Mouse (Mus musculus) heart, postnatal 0 days (tissue): ENCODE results near the gene Opn4. TPM values are rescaled to one million over a fixed set of nuclear protein-coding genes. Genes with fewer than 3 reads are reported as not detected.

Experiments
- ATAC-seq: fragments of 200-750 bp; cut with Nextera tagmentation; 2 replicates; pipeline ENCODE4 v1.8.0; 2017; ENCODE audit warnings: low read depth, moderate number of reproducible peaks, moderate library complexity; ENCODE audit not compliant: insufficient read depth
- DNase-seq: peaks from one replicate; pipeline ENCODE4 v3.0.0-alpha.2; 2016; ENCODE audit warnings: low spot score
- H3K27ac ChIP-seq: fragments of 300-500 bp; sonication (generic); 2 replicates; pipeline ENCODE4 v1.5.1; 2014; ENCODE audit warnings: low read depth, mild to moderate bottlenecking
- H3K27me3 ChIP-seq: fragments of 300-500 bp; sonication (generic); 2 replicates; pipeline ENCODE4 v1.6.1; 2014; ENCODE audit warnings: low read length, mixed read lengths; ENCODE audit not compliant: control insufficient read depth, insufficient read depth
- H3K36me3 ChIP-seq: fragments of 300-500 bp; sonication (generic); replicated peaks from 2 replicates; pipeline ENCODE4 v1.6.1; 2014; ENCODE audit warnings: low read length, mixed read lengths; ENCODE audit not compliant: control insufficient read depth, insufficient read depth
- H3K4me1 ChIP-seq: fragments of 300-500 bp; sonication (generic); 2 replicates; pipeline ENCODE4 v1.6.1; 2014; ENCODE audit warnings: antibody characterized with exemption; ENCODE audit not compliant: control insufficient read depth, insufficient read depth
- H3K4me2 ChIP-seq: fragments of 300-500 bp; sonication (generic); 2 replicates; pipeline ENCODE4 v1.6.1; 2014; ENCODE audit warnings: low read depth, mild to moderate bottlenecking, low read length, moderate library complexity
- H3K4me3 ChIP-seq: fragments of 300-500 bp; sonication (generic); 2 replicates; pipeline ENCODE4 v1.5.1; 2014; ENCODE audit warnings: low read depth, low read length
- H3K9ac ChIP-seq: fragments of 300-500 bp; sonication (generic); replicated peaks from 2 replicates; pipeline ENCODE4 v1.6.1; 2014; ENCODE audit warnings: low read depth, low read length, mixed read lengths
- H3K9me3 ChIP-seq: fragments of 300-500 bp; sonication (generic); replicated peaks from 2 replicates; pipeline ENCODE4 v1.6.1; 2016; ENCODE audit warnings: low read length; ENCODE audit not compliant: control insufficient read depth
- CTCF ChIP-seq: IDR thresholded peaks from 2 replicates; pipeline ENCODE4 v1.5.1; 2016; ENCODE audit warnings: antibody characterized with exemption, control low read depth, low read depth
- EP300 ChIP-seq: IDR thresholded peaks from 2 replicates; pipeline ENCODE4 v1.6.1; 2016; ENCODE audit warnings: antibody characterized with exemption, low read depth
- WGBS: fragments of 180-500 bp; shearing (Covaris S2); extraction: QIAGEN DNeasy Blood & Tissue Kit; methylation state at CpG from one replicate; pipeline ENCODE4 v1.1.7; 2014; 5-methylcytosine and 5-hydroxymethylcytosine counted together
- polyA plus RNA-seq: library from polyadenylated mRNA; unstranded; fragments of >200 nt; fragmentation: Nextera tagmentation; extraction: Ambion mirVana; gene quantifications from 2 replicates; pipeline ENCODE4 v1.2.1, GENCODE M21; 2015
- total RNA-seq: library from RNA; depleted of rRNA; stranded (reverse); fragments of >200 nt; gene quantifications from 2 replicates; pipeline ENCODE4 v1.2.3, GENCODE M21; 2014; ENCODE audit warnings: low replicate concordance

Opn4 gene
- total and polyA plus RNA-seq, 2 experiments from 2014 or later = 8.4 to 8.6 TPM

DNA sequence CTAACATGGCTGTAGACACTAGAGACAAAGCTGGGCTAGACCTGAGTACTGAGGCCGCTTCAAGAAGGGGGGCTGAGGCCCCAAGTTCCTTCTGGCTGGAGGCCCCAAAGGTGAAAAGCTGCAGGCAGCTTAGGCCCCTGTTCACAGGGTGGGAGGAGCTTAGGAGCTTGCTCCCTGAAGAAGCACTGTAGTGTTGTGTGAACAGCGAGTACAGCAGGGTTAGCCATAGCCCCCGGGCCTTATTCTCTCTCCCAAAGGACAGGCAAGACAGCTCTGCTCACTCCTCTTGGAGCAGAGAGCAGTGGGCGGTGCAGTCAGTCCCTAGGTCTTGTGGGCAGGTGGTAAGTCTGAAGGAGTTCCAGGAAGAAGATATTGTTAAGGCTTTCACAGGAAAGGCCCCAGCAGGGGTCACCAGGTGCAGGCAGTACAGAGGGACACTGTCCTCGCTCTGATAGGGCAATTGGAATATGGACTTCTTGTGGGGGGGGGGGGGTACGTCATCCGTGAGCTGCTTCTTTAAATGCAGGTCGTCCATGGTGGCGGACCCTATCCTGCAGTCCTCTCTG is 26.5 kb downstream of the Opn4 start:
- TF ChIP-seq EP300 = no peak
- no peak for TF ChIP-seq CTCF
- Histone ChIP-seq H3K27me3 (no peaks in the 10 kb centered on the region), H3K9me3 (no peaks in the 10 kb centered on the region), H3K27ac (peak overlapping the region; percentile 95), H3K4me3 (no peak overlapping the region), H3K36me3 (peaks cover 39% of the 10 kb centered on the region), H3K4me1 (peaks cover 38% of the 10 kb centered on the region), H3K4me2 (no peak overlapping the region), H3K9ac (peak overlapping the region; percentile 46; the same call in 1 of the 2 replicates)
- ATAC-seq = peak; percentile 7
- no peak for DNase-seq
- WGBS = 38% methylated on average over 9 of the region's 9 CpGs

DNA sequence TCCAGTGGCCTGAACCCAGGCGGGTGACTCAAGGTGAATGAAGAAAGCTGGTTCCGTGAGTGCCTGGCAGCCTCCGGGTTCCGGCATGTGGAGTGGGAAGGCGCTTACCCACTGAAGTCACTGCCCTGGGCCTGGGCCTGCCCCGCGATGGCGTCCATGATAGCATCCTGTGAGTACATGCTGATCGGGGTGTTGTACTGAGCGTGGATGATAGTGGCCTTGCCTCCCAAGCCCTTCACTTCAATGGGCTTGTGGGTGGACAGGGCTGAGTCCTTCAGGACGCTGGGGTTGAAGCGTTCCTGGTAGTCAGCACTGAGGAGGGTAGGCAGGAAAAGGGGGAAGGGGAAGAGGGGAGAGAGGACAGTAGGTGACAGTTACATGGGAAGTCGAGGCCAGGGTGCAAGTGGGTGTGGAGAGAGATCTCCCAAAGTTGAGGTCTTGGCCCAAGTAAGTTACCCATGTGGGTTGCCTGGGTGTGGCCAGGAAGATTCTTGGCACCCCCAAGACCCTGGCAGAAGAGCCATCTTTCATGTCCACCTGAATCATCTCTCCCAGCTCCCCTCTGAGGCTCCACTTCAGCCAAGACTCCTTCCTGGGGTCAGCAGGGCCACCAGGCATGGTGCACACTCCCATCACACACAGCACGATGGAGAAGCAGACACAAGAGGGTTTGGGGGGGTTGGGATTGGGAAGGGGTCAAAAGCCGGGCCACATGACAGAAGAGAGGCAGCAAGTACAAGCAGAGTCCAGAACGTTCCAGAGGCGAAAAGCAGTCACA is 28.1 kb downstream of the Opn4 start:
- Histone ChIP-seq H3K9me3 (no peaks in the 10 kb centered on the region), H3K9ac (no peak overlapping the region; the same call in 1 of the 2 replicates), H3K4me1 (peaks cover 38% of the 10 kb centered on the region), H3K4me3 (no peak overlapping the region), H3K27me3 (no peaks in the 10 kb centered on the region), H3K36me3 (peaks cover 23% of the 10 kb centered on the region), H3K27ac (peak overlapping the region; percentile 95), H3K4me2 (no peak overlapping the region)
- TF ChIP-seq EP300 (peak; percentile 65; the same call in 1 of the 2 replicates), CTCF (no peak)
- ATAC-seq (no peak), DNase-seq (no peak)
- 59% methylated on average over 17 of the region's 17 CpGs for WGBS

GRCm38 (mm10) chr14:34570903-34571302 is 29.0 kb downstream of the Opn4 start:
- Histone ChIP-seq H3K9me3 (no peaks in the 10 kb centered on the region), H3K27me3 (no peaks in the 10 kb centered on the region), H3K27ac (peak overlapping the region; percentile 95), H3K4me2 (no peak overlapping the region), H3K4me1 (peaks cover 43% of the 10 kb centered on the region), H3K4me3 (no peak overlapping the region), H3K9ac (no peak overlapping the region), H3K36me3 (peaks cover 14% of the 10 kb centered on the region)
- no peak for TF ChIP-seq EP300
- WGBS = 47% methylated on average over 4 of the region's 4 CpGs
- DNase-seq (no peak), ATAC-seq (no peak)

DNA sequence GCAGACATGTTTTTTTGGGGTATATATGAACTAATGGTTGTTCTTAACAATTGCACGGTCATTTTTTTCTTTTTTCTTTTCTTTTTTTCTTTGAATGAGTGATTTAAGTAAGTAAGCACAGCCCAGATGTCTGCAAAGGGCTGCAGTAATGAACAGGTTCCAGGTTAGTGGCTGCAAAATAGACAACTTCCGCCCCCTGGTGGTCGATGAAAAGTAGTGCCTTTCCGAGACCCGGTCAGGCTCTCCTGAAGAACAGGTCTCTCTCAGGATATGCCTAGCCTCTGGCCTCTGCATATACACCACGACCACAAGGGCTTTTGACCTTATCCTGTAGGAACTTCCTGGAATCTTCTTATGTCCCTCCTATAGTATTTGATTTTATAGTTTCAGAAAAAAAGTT is 29.6 kb downstream of the Opn4 start:
- 0 out of 2 replicates have a peak, but pooled peaks cover 8% of the 10 kb centered on the region for H3K36me3 ChIP-seq
- peak overlapping the region; percentile 47 for H3K4me2 ChIP-seq
- no peaks in the 10 kb centered on the region for H3K27me3 ChIP-seq
- H3K4me3 ChIP-seq = no peak overlapping the region
- no peaks in the 10 kb centered on the region for H3K9me3 ChIP-seq
- H3K27ac ChIP-seq = peak overlapping the region; percentile 95
- DNase-seq = peak; percentile 85
- no peak overlapping the region for H3K9ac ChIP-seq
- TF ChIP-seq CTCF (peak; percentile 83), EP300 (no peak)
- WGBS = 3% methylated on average over 6 of the region's 6 CpGs
- H3K4me1 ChIP-seq = peaks cover 44% of the 10 kb centered on the region
- ATAC-seq = no peak

DNA sequence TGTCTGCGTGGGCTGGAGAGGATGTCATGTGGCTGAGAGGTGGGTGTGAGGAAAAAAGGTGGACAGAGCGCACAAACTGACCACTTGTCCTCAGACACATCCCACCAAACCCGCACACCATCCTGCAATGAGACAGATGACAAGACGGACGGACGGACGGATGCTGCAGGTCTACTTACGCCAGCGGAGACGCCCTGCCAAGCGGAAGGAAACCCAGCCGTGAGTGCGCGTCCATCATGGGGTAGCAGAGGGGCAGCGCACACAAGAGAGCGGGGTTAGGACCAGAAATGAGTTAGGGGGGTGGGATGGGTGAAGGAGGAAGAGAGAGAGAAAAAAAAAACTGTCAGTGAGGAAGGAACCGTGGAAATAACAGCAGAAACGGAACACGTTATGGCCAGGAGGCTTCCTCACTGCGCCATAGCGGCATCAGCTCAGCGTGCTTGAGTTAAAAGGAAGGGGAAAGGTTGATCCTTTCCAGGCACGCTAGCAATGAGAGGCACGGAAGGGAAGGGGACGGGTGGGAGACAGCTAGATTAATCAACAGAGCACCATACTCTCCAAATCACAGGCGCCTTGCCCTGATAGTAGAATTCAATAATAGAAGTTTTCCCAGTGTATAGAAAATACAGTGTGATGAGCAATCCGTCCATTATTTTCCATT is 30.3 kb downstream of the Opn4 start:
- TF ChIP-seq EP300 (no peak), CTCF (no peak)
- Histone ChIP-seq H3K4me3 (peak overlapping the region; percentile 12), H3K9ac (0 out of 2 replicates have a peak overlapping the region, but pooled peaks have one; percentile 21), H3K36me3 (0 out of 2 replicates have a peak, but pooled peaks cover 4% of the 10 kb centered on the region), H3K27ac (peak overlapping the region; percentile 74), H3K27me3 (no peaks in the 10 kb centered on the region), H3K9me3 (no peaks in the 10 kb centered on the region), H3K4me1 (peaks cover 44% of the 10 kb centered on the region), H3K4me2 (peak overlapping the region; percentile 47)
- ATAC-seq = no peak
- 18% methylated on average over 27 of the region's 27 CpGs for WGBS
- no peak for DNase-seq
